Mouse (Mus musculus) MEL (cell line): ENCODE results near the gene Sycp2. TPM values are rescaled to one million over a fixed set of nuclear protein-coding genes. Genes with fewer than 3 reads are reported as not detected.
A peak's percentile ranks its signal among the peaks of the same experiment; 100 is the strongest.

ENCODE experiments used
- DNase-seq: peaks from one replicate; pipeline ENCODE4 v3.0.0; 2011; ENCODE audit warnings: low read depth, low spot score
- H3K27ac ChIP-seq: 2 replicates; pipeline ENCODE4 v1.5.1; 2012; ENCODE audit warnings: low read depth, mild to moderate bottlenecking, control low read depth, low read length, moderate library complexity; ENCODE audit not compliant: control insufficient read depth
- H3K27me3 ChIP-seq, 2 experiments: fragments of 150-350 bp in 1 of 2; sonication (generic) in 1 of 2; 2 replicates each; pipeline ENCODE4 v1.6.1; 2012; ENCODE audit warnings: low read length in 2 of 2, mild to moderate bottlenecking in 2 of 2, improper control_type of control experiment in 1 of 2, moderate library complexity in 1 of 2; ENCODE audit not compliant: insufficient read depth in 2 of 2, control insufficient read depth in 1 of 2
- H3K36me3 ChIP-seq, 2 experiments: 2 replicates each; pipeline ENCODE4 v1.6.1; 2012 to 2014; ENCODE audit warnings: low read length in 2 of 2, improper control_type of control experiment in 1 of 2, inconsistent platforms in 1 of 2, mild to moderate bottlenecking in 1 of 2; ENCODE audit not compliant: insufficient read depth in 2 of 2, control insufficient read depth in 1 of 2
- H3K4me1 ChIP-seq, 2 experiments: fragments of 150-350 bp in 1 of 2; sonication (generic) in 1 of 2; 2 replicates each; pipeline ENCODE4 v1.6.1; 2012; ENCODE audit warnings: low read length in 2 of 2, improper control_type of control experiment in 1 of 2, mild to moderate bottlenecking in 1 of 2; ENCODE audit not compliant: insufficient read depth in 2 of 2, control insufficient read depth in 1 of 2
- H3K4me3 ChIP-seq, 2 experiments: fragments of 150-350 bp in 1 of 2; sonication (generic) in 1 of 2; 2 replicates each; pipeline ENCODE4 v1.5.1; 2012; ENCODE audit warnings: low read depth in 2 of 2, low read length in 2 of 2, mild to moderate bottlenecking in 2 of 2, moderate library complexity in 2 of 2, control low read depth in 1 of 2, improper control_type of control experiment in 1 of 2; ENCODE audit not compliant: control insufficient read depth in 1 of 2, insufficient read depth in 1 of 2
- H3K79me2 ChIP-seq: 2 replicates; pipeline ENCODE4 v1.6.1; 2012; ENCODE audit warnings: mild to moderate bottlenecking, low read length, moderate library complexity; ENCODE audit not compliant: control insufficient read depth, poor library complexity, insufficient read depth
- H3K9ac ChIP-seq: 2 replicates; pipeline ENCODE4 v1.6.1; 2012; ENCODE audit warnings: low read depth, mild to moderate bottlenecking, control low read depth, low read length, moderate library complexity; ENCODE audit not compliant: control insufficient read depth, poor library complexity, severe bottlenecking
- H3K9me3 ChIP-seq: fragments of 150-350 bp; sonication (generic); replicated peaks from 2 replicates; pipeline ENCODE4 v1.6.1; 2012; ENCODE audit warnings: mild to moderate bottlenecking, low read length, improper control_type of control experiment, moderate library complexity; ENCODE audit not compliant: insufficient read depth
- BHLHE40 ChIP-seq: IDR thresholded peaks from 2 replicates; pipeline ENCODE4 v1.6.1; 2012; ENCODE audit warnings: low read depth, mild to moderate bottlenecking, inconsistent platforms, low read length, improper control_type of control experiment, borderline replicate concordance
- CHD1 ChIP-seq: IDR thresholded peaks from 2 replicates; pipeline ENCODE4 v1.6.1; 2012; ENCODE audit warnings: low read depth, mild to moderate bottlenecking, inconsistent platforms, low read length, improper control_type of control experiment
- CTCF ChIP-seq, 3 experiments: IDR thresholded peaks in 2 of 3; conservative IDR thresholded peaks in 1 of 3; 2 replicates each; pipeline ENCODE4 v1.5.1; 2011 to 2012; ENCODE audit warnings: low read length in 3 of 3, low read depth in 2 of 3, mild to moderate bottlenecking in 2 of 3, improper control_type of control experiment in 1 of 3, inconsistent platforms in 1 of 3, mixed read lengths in 1 of 3, moderate library complexity in 1 of 3; ENCODE audit not compliant: control insufficient read depth in 1 of 3, insufficient read depth in 1 of 3, poor library complexity in 1 of 3, severe bottlenecking in 1 of 3
- E2F4 ChIP-seq: IDR thresholded peaks from 2 replicates; pipeline ENCODE4 v1.6.1; 2011; ENCODE audit warnings: low read depth, low read length, improper control_type of control experiment, borderline replicate concordance
- ETS1 ChIP-seq: IDR thresholded peaks from 2 replicates; pipeline ENCODE4 v1.6.1; 2012; ENCODE audit warnings: low read depth, mild to moderate bottlenecking, inconsistent platforms, low read length, improper control_type of control experiment, moderate library complexity
- GATA1 ChIP-seq: IDR thresholded peaks from 2 replicates; pipeline ENCODE4 v1.6.1; 2011; ENCODE audit warnings: low read depth, low read length, improper control_type of control experiment
- HCFC1 ChIP-seq: IDR thresholded peaks from 2 replicates; pipeline ENCODE4 v1.6.1; 2012; ENCODE audit warnings: low read depth, mild to moderate bottlenecking, inconsistent platforms, low read length, improper control_type of control experiment, moderate library complexity
- MAFK ChIP-seq: IDR thresholded peaks from 2 replicates; pipeline ENCODE4 v1.6.1; 2011; ENCODE audit warnings: low read depth, mild to moderate bottlenecking, low read length, improper control_type of control experiment, borderline replicate concordance
- MAZ ChIP-seq: IDR thresholded peaks from 2 replicates; pipeline ENCODE4 v1.6.1; 2012; ENCODE audit warnings: low read depth, mild to moderate bottlenecking, inconsistent platforms, low read length, improper control_type of control experiment
- MYB ChIP-seq: IDR thresholded peaks from 2 replicates; pipeline ENCODE4 v1.6.1; 2011; ENCODE audit warnings: mild to moderate bottlenecking, low read depth, low read length, improper control_type of control experiment
- NELFE ChIP-seq: IDR thresholded peaks from 2 replicates; pipeline ENCODE4 v1.6.1; 2011; ENCODE audit warnings: low read depth, low read length, improper control_type of control experiment
- NRF1 ChIP-seq: IDR thresholded peaks from 2 replicates; pipeline ENCODE4 v1.6.1; 2014; ENCODE audit warnings: low read depth, mild to moderate bottlenecking, inconsistent platforms, low read length, improper control_type of control experiment, moderate library complexity; ENCODE audit not compliant: poor library complexity, insufficient read depth, severe bottlenecking
- POLR2AphosphoS5 ChIP-seq: IDR thresholded peaks from 2 replicates; pipeline ENCODE4 v1.6.1; 2012; ENCODE audit warnings: low read depth, borderline replicate concordance, mild to moderate bottlenecking, inconsistent platforms, low read length, moderate library complexity, mixed read lengths
- RAD21 ChIP-seq: IDR thresholded peaks from 2 replicates; pipeline ENCODE4 v1.6.1; 2011; ENCODE audit warnings: mild to moderate bottlenecking, low read depth, low read length, improper control_type of control experiment
- TAL1 ChIP-seq: IDR thresholded peaks from 2 replicates; pipeline ENCODE4 v1.6.1; 2012; ENCODE audit warnings: mild to moderate bottlenecking, inconsistent platforms, low read length, moderate library complexity, mixed read lengths
- TBP ChIP-seq: IDR thresholded peaks from 2 replicates; pipeline ENCODE4 v1.8.0; 2011; ENCODE audit warnings: low read depth, low read length, improper control_type of control experiment
- USF1 ChIP-seq: IDR thresholded peaks from 2 replicates; pipeline ENCODE4 v1.6.1; 2014; ENCODE audit warnings: low read depth, mild to moderate bottlenecking, inconsistent platforms, low read length, improper control_type of control experiment, moderate library complexity
- ZMIZ1 ChIP-seq: IDR thresholded peaks from 2 replicates; pipeline ENCODE4 v1.6.1; 2012; ENCODE audit warnings: low read depth, mild to moderate bottlenecking, inconsistent platforms, low read length, improper control_type of control experiment, moderate library complexity
- ZNF384 ChIP-seq: IDR thresholded peaks from 2 replicates; pipeline ENCODE4 v1.6.1; 2012; ENCODE audit warnings: low read depth, mild to moderate bottlenecking, inconsistent platforms, low read length, improper control_type of control experiment
- polyA plus RNA-seq, 2 experiments: library from polyadenylated mRNA; stranded (reverse) in 1 of 2; unstranded in 1 of 2; fragments of >175 nt in 1 of 2; fragments of >200 nt in 1 of 2; gene quantifications; 2 replicates each; pipeline versions ENCODE4 v1.2.1 to v1.2.4; 2012; ENCODE audit warnings: low replicate concordance in 2 of 2, low read depth in 1 of 2; ENCODE audit not compliant: insufficient read length in 2 of 2, insufficient read depth in 1 of 2, missing spikeins in 1 of 2
- total RNA-seq: library from RNA; depleted of rRNA; stranded (reverse); fragments of 300-350 nt; gene quantifications from 2 replicates; pipeline ENCODE4 v1.2.3, GENCODE M21; 2012

The Sycp2 gene
- total and polyA plus RNA-seq, 3 experiments: not detected

- peak; percentile 3 for DNase-seq
- Histone ChIP-seq H3K36me3 (no peaks in the 10 kb centered on the region), H3K79me2 (no peaks in the 10 kb centered on the region), H3K9me3 (no peaks in the 10 kb centered on the region), H3K9ac (no peak overlapping the region), H3K4me3 (no peak overlapping the region), H3K27ac (no peak overlapping the region), H3K27me3 (no peaks in the 10 kb centered on the region), H3K4me1 (no peaks in the 10 kb centered on the region)
- no peak for TF ChIP-seq MAZ
- TF ChIP-seq CTCF (IDR thresholded peaks at IDR 0.05 in 2 of 3, conservative IDR thresholded peaks at IDR 0.05 in 1 of 3; ENCODE audit: control insufficient read depth in 1 of 3, insufficient read depth in 1 of 3, low read depth in 2 of 3, low read length in 3 of 3, poor library complexity in 1 of 3, severe bottlenecking in 1 of 3): peak in 2 of 3 experiments; percentile 14; a peak in 1 of 6 replicates
- TF ChIP-seq TAL1: no peak
- no peak for TF ChIP-seq HCFC1
Observed at GRCm38 (mm10) chr2:178339044-178339443, 68.4 kb downstream of the Sycp2 start.

GRCm38 (mm10) chr2:178337878-178338277 lies 69.6 kb downstream of the Sycp2 start:
- Histone ChIP-seq H3K9me3 (no peaks in the 10 kb centered on the region), H3K9ac (no peak overlapping the region), H3K4me1 (no peaks in the 10 kb centered on the region), H3K36me3 (no peaks in the 10 kb centered on the region), H3K79me2 (no peaks in the 10 kb centered on the region), H3K27ac (no peak overlapping the region), H3K4me3 (no peak overlapping the region), H3K27me3 (no peaks in the 10 kb centered on the region)
- no peak for DNase-seq
- TF ChIP-seq RAD21 (peak; percentile 27), GATA1 (no peak), CTCF (IDR thresholded peaks at IDR 0.05 in 2 of 3, conservative IDR thresholded peaks at IDR 0.05 in 1 of 3; ENCODE audit: control insufficient read depth in 1 of 3, insufficient read depth in 1 of 3, low read depth in 2 of 3, low read length in 3 of 3, poor library complexity in 1 of 3, severe bottlenecking in 1 of 3) (peak in 1 of 3 experiments; percentile 13; a peak in 1 of 6 replicates)

- no peak for TF ChIP-seq NRF1
- no peak for TF ChIP-seq CTCF (IDR thresholded peaks at IDR 0.05 in 2 of 3, conservative IDR thresholded peaks at IDR 0.05 in 1 of 3; ENCODE audit: control insufficient read depth in 1 of 3, insufficient read depth in 1 of 3, low read depth in 2 of 3, low read length in 3 of 3, poor library complexity in 1 of 3, severe bottlenecking in 1 of 3)
- TF ChIP-seq, all 39 proteins: peak for 0
- H3K4me1 ChIP-seq: no peaks in the 10 kb centered on the region
- no peak overlapping the region for H3K27ac ChIP-seq
- no peak overlapping the region for H3K4me3 ChIP-seq
- H3K9me3 ChIP-seq: no peaks in the 10 kb centered on the region
- H3K27me3 ChIP-seq: no peaks in the 10 kb centered on the region
- peak; percentile 3 for DNase-seq
- no peaks in the 10 kb centered on the region for H3K79me2 ChIP-seq
- H3K36me3 ChIP-seq: no peaks in the 10 kb centered on the region
- H3K9ac ChIP-seq: no peak overlapping the region
Observed at GRCm38 (mm10) chr2:178329986-178330385, 77.5 kb downstream of the Sycp2 start.

GRCm38 (mm10) chr2:178329551-178329950 lies 77.9 kb downstream of the Sycp2 start:
- Histone ChIP-seq H3K27me3 (no peaks in the 10 kb centered on the region), H3K9me3 (no peaks in the 10 kb centered on the region), H3K27ac (no peak overlapping the region), H3K4me3 (no peak overlapping the region), H3K9ac (no peak overlapping the region), H3K79me2 (no peaks in the 10 kb centered on the region), H3K36me3 (no peaks in the 10 kb centered on the region), H3K4me1 (no peaks in the 10 kb centered on the region)
- no peak for DNase-seq
- no peak for TF ChIP-seq RAD21
- no peak for TF ChIP-seq ZMIZ1
- no peak for TF ChIP-seq CHD1
- no peak for TF ChIP-seq TBP
- TF ChIP-seq ETS1: no peak
- no peak for TF ChIP-seq USF1
- TF ChIP-seq E2F4: no peak
- no peak for TF ChIP-seq MAFK
- TF ChIP-seq NELFE: no peak
- no peak for TF ChIP-seq BHLHE40
- no peak for TF ChIP-seq ZNF384
- TF ChIP-seq MYB: no peak
- TF ChIP-seq MAZ: no peak
- no peak for TF ChIP-seq CTCF (IDR thresholded peaks at IDR 0.05 in 2 of 3, conservative IDR thresholded peaks at IDR 0.05 in 1 of 3; ENCODE audit: control insufficient read depth in 1 of 3, insufficient read depth in 1 of 3, low read depth in 2 of 3, low read length in 3 of 3, poor library complexity in 1 of 3, severe bottlenecking in 1 of 3)
- no peak for TF ChIP-seq POLR2AphosphoS5
